Mouse (Mus musculus): ENCODE measurements around the gene Trim27. TPM values are rescaled to one million over a fixed set of nuclear protein-coding genes. Genes with fewer than 3 reads are reported as not detected.

The Trim27 gene
- 63.6 and 88.3 TPM in 2 replicates for polyA plus RNA-seq (2012; ENCODE audit: insufficient read depth, low replicate concordance)

GRCm38 (mm10) chr13:21179367-21179723, at the start of gene Trim27:
Gene Trim27, plus strand, starts transcription at chr13:21179445.
- Histone ChIP-seq H3K9me3 (no peaks in the 10 kb centered on the region), H3K4me3 (replicated peaks) (peak within 1 kb of the TSS; percentile 100), H3K27me3 (replicated peaks) (no peaks in the 10 kb centered on the region), H3K36me3 (replicated peaks; ENCODE audit: low read length) (peaks cover 27% of the 10 kb centered on the region), H3K4me1 (peaks cover 59% of the 10 kb centered on the region)
- no peak for TF ChIP-seq FLI1 (IDR thresholded peaks at IDR 0.05; ENCODE audit: low read length)
- no peak for TF ChIP-seq GATA1 (IDR thresholded peaks at IDR 0.05; ENCODE audit: borderline replicate concordance, low read length)

- Histone ChIP-seq H3K4me1 (no peaks in the 10 kb centered on the region), H3K9me3 (no peaks in the 10 kb centered on the region), H3K36me3 (replicated peaks; ENCODE audit: low read length) (no peaks in the 10 kb centered on the region), H3K27me3 (replicated peaks) (peaks cover 3% of the 10 kb centered on the region), H3K4me3 (replicated peaks) (no peak overlapping the region)
- TF ChIP-seq FLI1 (IDR thresholded peaks at IDR 0.05; ENCODE audit: low read length) (no peak), GATA1 (IDR thresholded peaks at IDR 0.05; ENCODE audit: borderline replicate concordance, low read length) (no peak)
Observed at GRCm38 (mm10) chr13:21142421-21142820, 36.8 kb upstream of the Trim27 start.

GRCm38 (mm10) chr13:21145767-21146166, 33.5 kb upstream of the Trim27 start, which contains the start of gene Olfr1368:
Gene Olfr1368, minus strand, starts transcription at chr13:21145867.
- Histone ChIP-seq H3K9me3 (no peaks in the 10 kb centered on the region), H3K36me3 (replicated peaks; ENCODE audit: low read length) (no peaks in the 10 kb centered on the region), H3K27me3 (replicated peaks) (peaks cover 5% of the 10 kb centered on the region), H3K4me3 (replicated peaks) (no peak within 1 kb of the TSS), H3K4me1 (no peaks in the 10 kb centered on the region)
- no peak for TF ChIP-seq FLI1 (IDR thresholded peaks at IDR 0.05; ENCODE audit: low read length)
- no peak for TF ChIP-seq GATA1 (IDR thresholded peaks at IDR 0.05; ENCODE audit: borderline replicate concordance, low read length)

GRCm38 (mm10) chr13:21155888-21156287, 23.4 kb upstream of the Trim27 start:
- Histone ChIP-seq H3K4me1 (peaks cover 22% of the 10 kb centered on the region), H3K9me3 (no peaks in the 10 kb centered on the region), H3K4me3 (replicated peaks) (no peak overlapping the region), H3K36me3 (replicated peaks; ENCODE audit: low read length) (no peaks in the 10 kb centered on the region), H3K27me3 (replicated peaks) (peaks cover 16% of the 10 kb centered on the region)
- no peak for TF ChIP-seq GATA1 (IDR thresholded peaks at IDR 0.05; ENCODE audit: borderline replicate concordance, low read length)
- TF ChIP-seq FLI1 (IDR thresholded peaks at IDR 0.05; ENCODE audit: low read length), result no peak

GRCm38 (mm10) chr13:21158071-21158470, 21.2 kb upstream of the Trim27 start:
- Histone ChIP-seq H3K9me3 (no peaks in the 10 kb centered on the region), H3K36me3 (replicated peaks; ENCODE audit: low read length) (no peaks in the 10 kb centered on the region), H3K4me1 (peaks cover 28% of the 10 kb centered on the region), H3K27me3 (replicated peaks) (peaks cover 19% of the 10 kb centered on the region), H3K4me3 (replicated peaks) (peak overlapping the region; percentile 92)
- TF ChIP-seq FLI1 (IDR thresholded peaks at IDR 0.05; ENCODE audit: low read length) (no peak), GATA1 (IDR thresholded peaks at IDR 0.05; ENCODE audit: borderline replicate concordance, low read length) (no peak)

GRCm38 (mm10) chr13:21158785-21159474, 20.3 kb upstream of the Trim27 start:
- Histone ChIP-seq H3K9me3 (no peaks in the 10 kb centered on the region), H3K4me3 (replicated peaks) (peak overlapping the region; percentile 92), H3K27me3 (replicated peaks) (peaks cover 19% of the 10 kb centered on the region), H3K4me1 (peaks cover 30% of the 10 kb centered on the region), H3K36me3 (replicated peaks; ENCODE audit: low read length) (no peaks in the 10 kb centered on the region)
- TF ChIP-seq GATA1 (IDR thresholded peaks at IDR 0.05; ENCODE audit: borderline replicate concordance, low read length), result no peak
- TF ChIP-seq FLI1 (IDR thresholded peaks at IDR 0.05; ENCODE audit: low read length), result no peak

- no peaks in the 10 kb centered on the region for H3K36me3 ChIP-seq (replicated peaks; ENCODE audit: low read length)
- H3K4me3 ChIP-seq (replicated peaks), result peak overlapping the region; percentile 92
- H3K27me3 ChIP-seq (replicated peaks), result peaks cover 19% of the 10 kb centered on the region
- TF ChIP-seq FLI1 (IDR thresholded peaks at IDR 0.05; ENCODE audit: low read length) (no peak), GATA1 (IDR thresholded peaks at IDR 0.05; ENCODE audit: borderline replicate concordance, low read length) (no peak)
- H3K4me1 ChIP-seq, result peaks cover 32% of the 10 kb centered on the region
- H3K9me3 ChIP-seq, result no peaks in the 10 kb centered on the region
Observed at GRCm38 (mm10) chr13:21159475-21159819, 19.8 kb upstream of the Trim27 start.

- Histone ChIP-seq H3K36me3 (replicated peaks; ENCODE audit: low read length) (no peaks in the 10 kb centered on the region), H3K4me3 (replicated peaks) (peak overlapping the region; percentile 92), H3K4me1 (peaks cover 32% of the 10 kb centered on the region), H3K27me3 (replicated peaks) (peaks cover 21% of the 10 kb centered on the region), H3K9me3 (no peaks in the 10 kb centered on the region)
- no peak for TF ChIP-seq FLI1 (IDR thresholded peaks at IDR 0.05; ENCODE audit: low read length)
- TF ChIP-seq GATA1 (IDR thresholded peaks at IDR 0.05; ENCODE audit: borderline replicate concordance, low read length), result no peak
Observed at GRCm38 (mm10) chr13:21160041-21160511, 19.2 kb upstream of the Trim27 start.

- Histone ChIP-seq H3K9me3 (no peaks in the 10 kb centered on the region), H3K27me3 (replicated peaks) (peaks cover 20% of the 10 kb centered on the region), H3K4me3 (replicated peaks) (peak overlapping the region; percentile 92), H3K36me3 (replicated peaks; ENCODE audit: low read length) (no peaks in the 10 kb centered on the region), H3K4me1 (peaks cover 32% of the 10 kb centered on the region)
- TF ChIP-seq FLI1 (IDR thresholded peaks at IDR 0.05; ENCODE audit: low read length) (no peak), GATA1 (IDR thresholded peaks at IDR 0.05; ENCODE audit: borderline replicate concordance, low read length) (no peak)
Observed at GRCm38 (mm10) chr13:21160657-21161590, 18.3 kb upstream of the Trim27 start.

All from megakaryocyte, embryonic 14.5 days (primary cell).